Mouse (Mus musculus) myocyte (in vitro differentiated cells): Measurements from ENCODE around the gene Echs1. TPM values are rescaled to one million over a fixed set of nuclear protein-coding genes. Genes with fewer than 3 reads are reported as not detected.
"Not testable (repeated sequence)": the region's sequence is repeated elsewhere in the genome, so short reads cannot be mapped to it uniquely, and the experiment has no call there.

ENCODE experiments used
- H3K27me3 ChIP-seq: one replicate; pipeline ENCODE4 v1.6.1; 2011; ENCODE audit not compliant: control insufficient read depth, insufficient read depth, insufficient read length
- H3K36me3 ChIP-seq: one replicate; pipeline ENCODE4 v1.6.1; 2011; ENCODE audit not compliant: control insufficient read depth, insufficient read depth
- H3K4me2 ChIP-seq: one replicate; pipeline ENCODE4 v1.6.1; 2011; ENCODE audit warnings: low read depth, control low read depth
- H3K4me3 ChIP-seq: one replicate; pipeline ENCODE4 v1.5.1; 2011; ENCODE audit warnings: mild to moderate bottlenecking, control low read depth, moderate library complexity
- H3K79me2 ChIP-seq: one replicate; pipeline ENCODE4 v1.6.1; 2011; ENCODE audit not compliant: control insufficient read depth, insufficient read depth
- H3ac ChIP-seq: one replicate; pipeline ENCODE4 v1.6.1; 2011; ENCODE audit not compliant: control insufficient read depth, insufficient read length
- CEBPB ChIP-seq: IDR thresholded peaks from 2 replicates; pipeline ENCODE4 v1.6.1; 2011; ENCODE audit warnings: mild to moderate bottlenecking, moderate library complexity; ENCODE audit not compliant: poor library complexity, insufficient read depth, severe bottlenecking
- E2F4 ChIP-seq: IDR thresholded peaks from one replicate; pipeline ENCODE4 v1.6.1; 2011; ENCODE audit warnings: mild to moderate bottlenecking, control low read depth, moderate library complexity; ENCODE audit not compliant: insufficient read depth
- MAX ChIP-seq: IDR thresholded peaks from one replicate; pipeline ENCODE4 v1.6.1; 2011; ENCODE audit warnings: low read depth, mild to moderate bottlenecking, control low read depth
- MYOD1 ChIP-seq, 3 experiments: IDR thresholded peaks; one replicate each; pipeline ENCODE4 v1.6.1; 2011; ENCODE audit warnings: control low read depth in 2 of 3, low read depth in 2 of 3, mild to moderate bottlenecking in 2 of 3, moderate library complexity in 1 of 3; ENCODE audit not compliant: insufficient read length in 2 of 3, control insufficient read depth in 1 of 3
- MYOG ChIP-seq, 3 experiments: IDR thresholded peaks; one replicate each; pipeline ENCODE4 v1.6.1; 2011; ENCODE audit warnings: control low read depth in 2 of 3, low read depth in 2 of 3, mild to moderate bottlenecking in 2 of 3; ENCODE audit not compliant: insufficient read length in 2 of 3, control insufficient read depth in 1 of 3, insufficient read depth in 1 of 3
- POLR2A ChIP-seq: IDR thresholded peaks from one replicate; pipeline ENCODE4 v1.6.1; 2011; ENCODE audit warnings: low read depth, mild to moderate bottlenecking, control low read depth, moderate library complexity; ENCODE audit not compliant: insufficient read length
- POLR2AphosphoS2 ChIP-seq: IDR thresholded peaks from one replicate; pipeline ENCODE4 v1.6.1; 2011; ENCODE audit warnings: low read depth, control low read depth; ENCODE audit not compliant: insufficient read length
- REST ChIP-seq: IDR thresholded peaks from one replicate; pipeline ENCODE4 v1.6.1; 2011; ENCODE audit warnings: mild to moderate bottlenecking, control low read depth, moderate library complexity; ENCODE audit not compliant: insufficient read depth, insufficient read length
- SRF ChIP-seq: IDR thresholded peaks from one replicate; pipeline ENCODE4 v1.6.1; 2011; ENCODE audit warnings: low read depth; ENCODE audit not compliant: control insufficient read depth, insufficient read length
- TCF12 ChIP-seq: IDR thresholded peaks from one replicate; pipeline ENCODE4 v1.6.1; 2011; ENCODE audit warnings: mild to moderate bottlenecking, control low read depth; ENCODE audit not compliant: poor library complexity, insufficient read depth, severe bottlenecking
- TCF3 ChIP-seq: IDR thresholded peaks from one replicate; pipeline ENCODE4 v1.6.1; 2011; ENCODE audit warnings: low read depth, control low read depth; ENCODE audit not compliant: insufficient read length
- USF1 ChIP-seq: IDR thresholded peaks from one replicate; pipeline ENCODE4 v1.6.1; 2011; ENCODE audit warnings: low read depth, mild to moderate bottlenecking, control low read depth, moderate library complexity
- polyA plus RNA-seq: library from polyadenylated mRNA; unstranded; fragments of >200 nt; fragmentation: generic; extraction: Trizol; gene quantifications from one replicate; pipeline ENCODE4 v1.2.1, GENCODE M21; 2012; ENCODE audit warnings: missing spikeins

Echs1 gene
- polyA plus RNA-seq, 1 experiment, result 125 TPM

DNA sequence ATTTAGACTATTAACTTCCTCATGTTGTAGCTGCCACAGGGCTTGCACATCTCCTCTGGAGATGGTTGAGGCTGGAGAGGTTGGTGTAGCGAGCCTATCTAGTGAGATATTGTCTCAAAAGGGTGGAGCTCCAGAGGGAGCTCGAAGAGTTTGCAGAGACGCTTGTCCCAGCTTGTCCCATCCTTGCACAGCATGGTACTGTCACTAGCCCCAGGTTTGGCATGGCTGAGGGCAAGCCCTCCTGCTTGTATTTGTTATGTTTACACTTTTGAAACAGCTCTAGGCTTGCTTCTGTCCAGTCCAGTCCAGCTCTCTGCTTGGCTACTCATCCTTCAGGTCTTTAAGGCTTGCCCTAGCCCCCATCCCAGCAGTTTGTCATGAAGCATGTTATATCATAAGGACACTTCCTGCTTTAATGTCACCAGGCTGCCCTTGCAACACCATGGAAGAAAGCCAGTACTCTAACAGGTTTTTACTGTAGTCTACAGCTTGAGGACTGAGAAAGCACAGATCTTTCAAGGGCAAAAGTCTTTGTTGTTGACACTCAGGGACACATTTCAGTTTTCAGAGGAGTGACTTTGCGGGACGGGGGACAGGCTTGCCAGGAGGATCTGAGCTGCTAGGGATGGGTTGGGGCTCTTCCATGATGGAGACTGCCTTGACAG, 19.0 kb upstream of the Echs1 start:
- H3K4me2 ChIP-seq, result no peak overlapping the region
- H3K36me3 ChIP-seq, result no peaks in the 10 kb centered on the region
- no peaks in the 10 kb centered on the region for H3K79me2 ChIP-seq
- H3ac ChIP-seq, result no peak overlapping the region
- H3K27me3 ChIP-seq, result no peaks in the 10 kb centered on the region
- TF ChIP-seq MYOG (IDR thresholded peaks at IDR 0.05; ENCODE audit: control insufficient read depth in 1 of 3, insufficient read depth in 1 of 3, insufficient read length in 2 of 3, low read depth in 2 of 3) (no peak), USF1 (no peak), TCF3 (no peak), POLR2A (no peak), REST (no peak), POLR2AphosphoS2 (no peak), MAX (no peak), MYOD1 (IDR thresholded peaks at IDR 0.05; ENCODE audit: control insufficient read depth in 1 of 3, insufficient read length in 2 of 3, low read depth in 2 of 3) (no peak), SRF (no peak), TCF12 (no peak), CEBPB (no peak), E2F4 (no peak)
- no peak overlapping the region for H3K4me3 ChIP-seq

DNA sequence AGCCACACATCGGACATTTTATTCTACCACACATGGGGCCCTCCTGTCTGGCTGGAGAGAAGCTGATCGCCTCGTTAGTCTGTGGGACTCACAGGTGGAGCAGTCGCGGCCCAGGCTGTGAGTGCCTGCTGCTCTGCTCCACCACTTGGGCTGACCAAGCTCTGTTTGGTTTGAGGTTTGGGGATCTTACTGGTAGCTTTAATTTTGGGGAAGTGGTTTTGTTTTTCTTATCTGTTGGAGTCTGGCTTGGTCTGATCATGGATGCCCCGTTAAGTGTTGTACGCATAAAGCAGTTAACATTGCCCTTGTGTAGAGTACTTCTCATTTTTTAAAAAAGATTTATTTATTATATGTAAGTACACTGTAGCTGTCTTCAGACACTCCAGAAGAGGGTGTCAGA, 17.8 kb upstream of the Echs1 start:
- not testable (repeated sequence) for H3K79me2 ChIP-seq, H3K4me3 ChIP-seq, H3K4me2 ChIP-seq, H3K27me3 ChIP-seq, H3K36me3 ChIP-seq, H3ac ChIP-seq

DNA sequence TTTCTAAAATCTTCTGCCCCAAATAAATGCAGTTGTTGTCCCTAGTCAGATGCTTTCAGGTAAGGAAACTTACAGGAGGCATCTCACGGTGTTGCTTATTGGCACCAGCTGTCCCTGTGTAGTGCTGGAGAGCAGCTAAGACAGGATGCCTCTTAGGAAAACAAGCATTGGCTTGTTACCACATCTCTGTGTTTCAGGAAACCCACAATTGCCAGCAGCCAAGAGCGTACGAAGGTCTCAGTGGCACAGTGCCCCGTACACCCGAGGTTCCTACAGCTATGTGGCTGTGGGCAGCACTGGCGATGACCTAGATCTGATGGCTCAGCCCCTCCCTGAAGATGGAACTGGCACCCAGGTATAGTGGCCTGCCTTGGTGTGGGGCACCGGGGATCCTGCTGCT, 15.9 kb upstream of the Echs1 start:
- H3ac ChIP-seq, H3K27me3 ChIP-seq, H3K36me3 ChIP-seq, H3K4me3 ChIP-seq, H3K4me2 ChIP-seq, H3K79me2 ChIP-seq: not testable (repeated sequence)

DNA sequence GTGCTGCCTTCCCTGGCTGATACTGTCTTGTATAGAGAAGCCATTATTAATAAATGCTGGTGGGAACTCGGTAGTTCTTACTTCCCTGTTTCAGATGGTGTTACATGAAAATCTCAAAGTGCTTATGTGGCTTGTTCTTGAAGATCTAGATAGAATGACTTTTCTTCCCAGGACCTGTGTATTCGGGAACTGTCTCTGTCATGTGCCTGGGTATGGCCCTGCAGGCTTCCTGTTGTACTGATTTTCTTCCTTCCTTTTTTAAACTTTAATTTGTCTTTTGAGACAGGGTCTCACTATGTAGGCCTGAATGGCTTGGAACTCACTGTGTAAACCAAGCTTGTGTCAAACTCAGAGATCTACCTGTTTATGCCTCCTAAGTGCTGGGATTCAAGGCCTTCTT, 11.6 kb upstream of the Echs1 start:
- no peak overlapping the region for H3K4me3 ChIP-seq
- no peak overlapping the region for H3ac ChIP-seq
- H3K27me3 ChIP-seq, result no peaks in the 10 kb centered on the region
- H3K36me3 ChIP-seq, result no peaks in the 10 kb centered on the region
- TF ChIP-seq POLR2AphosphoS2 (no peak), USF1 (no peak), MYOD1 (IDR thresholded peaks at IDR 0.05; ENCODE audit: control insufficient read depth in 1 of 3, insufficient read length in 2 of 3, low read depth in 2 of 3) (no peak), TCF3 (no peak), REST (no peak), MAX (no peak), E2F4 (no peak), TCF12 (no peak), CEBPB (no peak), MYOG (IDR thresholded peaks at IDR 0.05; ENCODE audit: control insufficient read depth in 1 of 3, insufficient read depth in 1 of 3, insufficient read length in 2 of 3, low read depth in 2 of 3) (no peak), POLR2A (no peak), SRF (no peak)
- H3K4me2 ChIP-seq, result no peak overlapping the region
- H3K79me2 ChIP-seq, result no peaks in the 10 kb centered on the region

DNA sequence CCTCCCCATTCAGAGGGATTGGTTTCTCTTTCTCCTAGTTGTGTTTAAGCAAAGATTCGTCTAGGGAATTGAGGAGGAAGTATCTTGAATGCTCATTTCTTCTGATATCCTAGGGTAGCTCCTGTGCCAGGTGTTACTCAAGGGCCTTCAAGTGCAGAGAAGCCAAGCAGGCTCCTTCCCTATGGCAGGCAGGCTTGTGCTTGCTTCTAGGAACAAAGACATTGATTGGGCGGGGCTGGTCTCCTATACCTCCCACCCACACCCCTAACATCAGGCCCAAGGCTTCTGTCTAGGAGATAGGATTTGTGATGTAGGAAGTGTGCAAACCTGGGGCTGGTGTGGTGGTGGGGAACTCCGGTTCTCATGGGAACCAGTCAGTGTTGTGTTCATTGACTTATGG, 10.7 kb upstream of the Echs1 start:
- Histone ChIP-seq H3K4me3 (no peak overlapping the region), H3K36me3 (no peaks in the 10 kb centered on the region), H3ac (no peak overlapping the region), H3K79me2 (no peaks in the 10 kb centered on the region), H3K4me2 (no peak overlapping the region), H3K27me3 (no peaks in the 10 kb centered on the region)
- TF ChIP-seq MYOG (IDR thresholded peaks at IDR 0.05; ENCODE audit: control insufficient read depth in 1 of 3, insufficient read depth in 1 of 3, insufficient read length in 2 of 3, low read depth in 2 of 3), result no peak
- no peak for TF ChIP-seq TCF12
- TF ChIP-seq REST, result no peak

DNA sequence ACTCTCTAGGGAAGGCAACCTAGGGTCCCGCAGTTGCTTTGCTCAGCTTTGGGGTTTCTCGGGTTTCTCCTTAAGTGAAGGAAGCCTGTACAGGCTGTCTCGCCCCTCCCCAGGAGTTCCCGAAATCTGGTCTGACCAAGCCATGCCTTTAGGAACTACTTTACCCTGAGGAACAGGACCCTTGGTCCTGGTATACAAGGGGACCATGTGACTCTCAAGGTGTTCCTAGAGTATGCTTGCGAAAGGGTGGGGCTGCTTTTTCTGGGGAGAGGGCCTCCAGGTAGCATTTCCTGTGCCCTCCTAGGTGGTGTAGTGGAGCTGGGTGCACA, 9.7 kb upstream of the Echs1 start:
- no peak overlapping the region for H3ac ChIP-seq
- H3K27me3 ChIP-seq, result no peaks in the 10 kb centered on the region
- peak overlapping the region; percentile 91 for H3K4me2 ChIP-seq
- TF ChIP-seq SRF (no peak), POLR2AphosphoS2 (no peak), TCF12 (no peak), REST (no peak), MYOG (IDR thresholded peaks at IDR 0.05; ENCODE audit: control insufficient read depth in 1 of 3, insufficient read depth in 1 of 3, insufficient read length in 2 of 3, low read depth in 2 of 3) (no peak), MAX (no peak), USF1 (no peak), CEBPB (no peak), TCF3 (no peak), POLR2A (no peak), MYOD1 (IDR thresholded peaks at IDR 0.05; ENCODE audit: control insufficient read depth in 1 of 3, insufficient read length in 2 of 3, low read depth in 2 of 3) (no peak), E2F4 (no peak)
- no peaks in the 10 kb centered on the region for H3K79me2 ChIP-seq
- no peaks in the 10 kb centered on the region for H3K36me3 ChIP-seq
- H3K4me3 ChIP-seq, result peak overlapping the region; percentile 34
